Mouse (Mus musculus) midbrain, embryonic 12.5 days (tissue): ENCODE data around the gene 1700069L16Rik. TPM values are rescaled to one million over a fixed set of nuclear protein-coding genes. Genes with fewer than 3 reads are reported as not detected.

Experiments
- ATAC-seq: fragments of 200-750 bp; cut with Nextera tagmentation; 2 replicates; pipeline ENCODE4 v1.8.0; 2017; ENCODE audit warnings: low read depth, moderate TSS enrichment, moderate library complexity; ENCODE audit not compliant: low FRiP score
- H3K27ac ChIP-seq: fragments of 300-500 bp; sonication (generic); replicated peaks from 2 replicates; pipeline ENCODE4 v1.5.1; 2016; ENCODE audit warnings: mild to moderate bottlenecking
- H3K27me3 ChIP-seq: fragments of 300-500 bp; sonication (generic); 2 replicates; pipeline ENCODE4 v1.6.1; 2016; ENCODE audit warnings: mild to moderate bottlenecking
- H3K36me3 ChIP-seq: fragments of 300-500 bp; sonication (generic); 2 replicates; pipeline ENCODE4 v1.6.1; 2016
- H3K4me1 ChIP-seq: fragments of 300-500 bp; sonication (generic); 2 replicates; pipeline ENCODE4 v1.6.1; 2016
- H3K4me2 ChIP-seq: fragments of 300-500 bp; sonication (generic); replicated peaks from 2 replicates; pipeline ENCODE4 v1.6.1; 2016; ENCODE audit warnings: mild to moderate bottlenecking, moderate library complexity
- H3K4me3 ChIP-seq: fragments of 300-500 bp; sonication (generic); 2 replicates; pipeline ENCODE4 v1.5.1; 2016; ENCODE audit warnings: mild to moderate bottlenecking
- H3K9ac ChIP-seq: fragments of 300-500 bp; sonication (generic); replicated peaks from 2 replicates; pipeline ENCODE4 v1.6.1; 2016; ENCODE audit warnings: mild to moderate bottlenecking, moderate library complexity
- H3K9me3 ChIP-seq: fragments of 300-500 bp; sonication (generic); 2 replicates; pipeline ENCODE4 v1.6.1; 2016; ENCODE audit warnings: mild to moderate bottlenecking
- WGBS: fragments of 180-500 bp; shearing (Covaris S2); methylation state at CpG from one replicate; pipeline ENCODE4 v1.1.7; 2016; 5-methylcytosine and 5-hydroxymethylcytosine counted together
- polyA plus RNA-seq: library from polyadenylated mRNA; unstranded; fragments of >200 nt; fragmentation: Nextera tagmentation; extraction: Ambion mirVana; gene quantifications from 2 replicates; pipeline ENCODE4 v1.2.1, GENCODE M21; 2016

Gene 1700069L16Rik
- polyA plus RNA-seq, 1 experiment from 2014 or later = not detected

DNA sequence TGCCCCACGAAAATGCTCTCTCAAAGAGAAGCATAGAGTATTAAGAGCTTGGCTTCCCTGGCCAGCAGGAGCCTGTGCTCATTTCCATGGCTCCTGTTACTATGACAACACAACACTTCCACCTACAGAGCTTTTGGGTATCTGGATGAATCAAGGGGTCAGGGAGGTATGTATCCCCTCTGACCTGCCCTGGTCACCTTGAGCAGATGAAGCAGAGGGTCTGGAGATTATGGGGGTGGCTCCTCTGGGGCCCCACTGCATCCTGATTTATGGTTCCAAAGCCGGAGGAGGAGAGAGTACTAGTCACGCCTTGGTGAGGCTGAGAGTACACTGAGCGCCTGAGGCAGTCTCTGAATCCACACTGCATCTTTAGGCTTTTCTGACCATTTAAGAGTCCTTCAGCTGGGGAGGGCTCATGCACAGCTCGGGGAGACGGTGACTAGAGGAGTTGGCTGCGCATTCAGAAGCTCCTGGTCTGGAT is 6.1 kb upstream of the 1700069L16Rik start:
- Histone ChIP-seq H3K36me3 (no peaks in the 10 kb centered on the region), H3K9me3 (no peaks in the 10 kb centered on the region), H3K27ac (no peak overlapping the region; the same call in 1 of the 2 replicates), H3K4me1 (peaks cover 13% of the 10 kb centered on the region), H3K4me2 (no peak overlapping the region), H3K27me3 (0 out of 2 replicates have a peak, but pooled peaks cover 3% of the 10 kb centered on the region), H3K4me3 (no peak overlapping the region), H3K9ac (no peak overlapping the region)
- ATAC-seq = no peak
- WGBS = 63% methylated on average over 7 of the region's 7 CpGs

DNA sequence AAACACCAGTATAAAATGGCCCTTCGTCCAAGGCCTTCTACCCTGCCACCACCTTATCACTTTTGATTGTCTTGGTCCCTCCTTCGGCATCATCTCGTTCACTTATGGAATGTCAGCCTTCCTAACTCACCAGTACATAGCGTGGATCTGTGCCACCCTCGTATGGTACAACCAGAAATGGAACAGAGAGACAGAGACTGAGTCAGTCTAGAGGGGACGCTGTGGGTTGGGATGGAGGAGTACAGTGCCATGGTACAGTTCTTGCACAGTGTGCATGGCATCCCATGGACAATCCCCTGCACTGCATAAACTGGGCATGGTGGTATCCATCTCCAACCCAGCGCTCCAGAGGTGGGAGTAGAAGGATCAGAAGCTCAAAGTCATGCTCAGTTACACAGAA is 4.1 kb upstream of the 1700069L16Rik start:
- peaks cover 11% of the 10 kb centered on the region for H3K4me1 ChIP-seq
- no peak overlapping the region for H3K27ac ChIP-seq
- no peaks in the 10 kb centered on the region for H3K36me3 ChIP-seq
- H3K9me3 ChIP-seq = no peaks in the 10 kb centered on the region
- no peak overlapping the region for H3K4me3 ChIP-seq
- WGBS = 86% methylated on average over 7 of the region's 7 CpGs
- no peak for ATAC-seq
- no peak overlapping the region for H3K4me2 ChIP-seq
- H3K27me3 ChIP-seq = 0 out of 2 replicates have a peak, but pooled peaks cover 3% of the 10 kb centered on the region
- no peak overlapping the region for H3K9ac ChIP-seq

DNA sequence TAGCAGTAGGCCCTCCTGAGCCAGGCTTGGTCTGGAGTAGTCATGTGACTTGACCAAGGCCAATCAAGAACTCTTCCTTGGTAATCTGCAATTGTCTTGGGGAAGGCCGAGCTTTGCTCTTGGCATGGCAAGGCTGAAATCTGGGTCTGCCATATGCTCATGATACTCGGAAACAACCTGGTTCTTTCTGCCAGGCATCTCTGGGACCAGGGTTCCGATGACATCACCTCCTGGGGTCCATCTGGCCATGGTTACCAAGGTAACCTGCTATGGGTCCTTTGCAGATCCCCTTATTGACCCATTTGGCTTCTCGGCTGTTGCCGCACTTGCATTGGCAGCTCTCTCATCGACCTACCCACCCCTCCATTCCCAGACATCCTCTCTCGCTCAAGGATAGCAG is 3.4 kb upstream of the 1700069L16Rik start:
- ATAC-seq = no peak
- Histone ChIP-seq H3K4me1 (peaks cover 15% of the 10 kb centered on the region), H3K9me3 (no peaks in the 10 kb centered on the region), H3K27ac (no peak overlapping the region), H3K36me3 (no peaks in the 10 kb centered on the region), H3K4me2 (no peak overlapping the region), H3K9ac (no peak overlapping the region), H3K4me3 (no peak overlapping the region), H3K27me3 (peaks cover 3% of the 10 kb centered on the region; the same call in 1 of the 2 replicates)
- 88% methylated on average over 7 of the region's 7 CpGs for WGBS

DNA sequence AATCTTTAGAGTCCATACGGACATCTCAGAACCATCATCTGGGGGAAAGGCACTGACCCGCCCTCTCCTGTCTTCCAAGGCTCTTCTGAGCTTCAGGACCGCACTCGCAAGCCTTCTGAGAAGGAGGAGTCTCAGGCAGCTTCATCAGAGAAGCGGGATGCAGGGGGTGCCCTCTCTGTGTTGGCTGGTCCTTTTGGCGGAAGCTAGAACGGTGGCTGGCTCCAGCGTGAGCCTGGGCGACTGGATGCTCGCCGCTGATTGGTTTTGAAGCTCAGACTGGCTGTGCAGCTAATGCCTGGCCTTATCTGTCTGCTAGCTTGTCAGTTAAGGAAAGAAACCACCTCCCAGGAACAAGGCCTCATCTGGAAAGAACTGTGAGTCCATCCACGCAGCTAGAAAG is 2.7 kb upstream of the 1700069L16Rik start:
- Histone ChIP-seq H3K4me3 (no peak overlapping the region), H3K36me3 (no peaks in the 10 kb centered on the region), H3K9ac (no peak overlapping the region), H3K4me2 (no peak overlapping the region), H3K27me3 (peaks cover 3% of the 10 kb centered on the region; the same call in 1 of the 2 replicates), H3K27ac (no peak overlapping the region), H3K9me3 (no peaks in the 10 kb centered on the region), H3K4me1 (peaks cover 15% of the 10 kb centered on the region)
- no peak for ATAC-seq
- 74% methylated on average over 12 of the region's 12 CpGs for WGBS

DNA sequence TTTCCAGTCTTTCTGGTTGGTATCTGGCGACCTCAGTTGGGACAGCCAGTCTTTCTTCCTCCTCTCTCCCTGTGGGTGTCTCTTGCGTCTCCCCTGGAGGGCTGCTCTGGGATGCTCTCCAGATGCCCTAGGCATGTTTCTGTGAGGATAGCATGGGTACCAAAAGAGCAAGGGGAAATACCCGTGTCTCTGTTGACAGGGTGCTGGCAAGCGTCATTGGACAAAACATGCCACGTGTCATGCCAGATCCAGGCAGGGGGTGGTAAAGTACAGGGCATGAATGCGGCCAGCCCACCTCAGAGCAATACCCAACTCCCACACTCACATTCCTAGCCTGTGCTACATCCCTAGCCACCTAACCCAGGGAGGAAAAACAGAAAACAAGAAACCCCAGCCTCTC is 2.0 kb upstream of the 1700069L16Rik start:
- no peak for ATAC-seq
- 80% methylated on average over 6 of the region's 6 CpGs for WGBS

DNA sequence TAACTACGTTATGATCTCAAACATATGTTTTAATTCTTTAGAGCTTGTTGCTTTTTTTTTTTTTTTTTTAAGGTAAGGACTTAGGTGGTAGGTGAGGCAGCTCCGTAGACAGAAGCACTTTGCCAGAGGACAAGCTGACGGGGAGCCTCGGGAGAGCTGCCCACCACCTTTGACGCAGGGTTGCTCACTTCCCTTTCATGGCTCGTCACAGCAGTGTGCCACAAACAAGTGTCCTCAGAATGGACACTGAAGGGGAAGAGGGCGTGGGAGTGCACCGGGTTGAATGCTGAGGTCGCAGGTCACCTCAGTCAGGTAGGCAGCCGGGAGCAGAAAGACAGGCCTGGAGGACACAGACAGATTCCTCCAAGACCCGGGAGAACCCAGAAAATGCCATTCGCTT is 845 bp upstream of the 1700069L16Rik start:
- H3K27ac ChIP-seq = no peak overlapping the region
- no peaks in the 10 kb centered on the region for H3K9me3 ChIP-seq
- H3K36me3 ChIP-seq = no peaks in the 10 kb centered on the region
- no peak overlapping the region for H3K4me3 ChIP-seq
- 68% methylated on average over 12 of the region's 12 CpGs for WGBS
- no peak for ATAC-seq
- no peak overlapping the region for H3K9ac ChIP-seq
- peaks cover 3% of the 10 kb centered on the region; the same call in 1 of the 2 replicates for H3K27me3 ChIP-seq
- H3K4me1 ChIP-seq = peaks cover 9% of the 10 kb centered on the region
- no peak overlapping the region for H3K4me2 ChIP-seq

More for the DNA sequence above, 2.0 kb upstream of the 1700069L16Rik start:
- H3K4me2 ChIP-seq = no peak overlapping the region
- H3K36me3 ChIP-seq = no peaks in the 10 kb centered on the region
- peaks cover 15% of the 10 kb centered on the region for H3K4me1 ChIP-seq
- H3K9me3 ChIP-seq = no peaks in the 10 kb centered on the region
- H3K27ac ChIP-seq = no peak overlapping the region
- no peak overlapping the region for H3K4me3 ChIP-seq
- H3K27me3 ChIP-seq = peaks cover 3% of the 10 kb centered on the region; the same call in 1 of the 2 replicates
- H3K9ac ChIP-seq = no peak overlapping the region

DNA sequence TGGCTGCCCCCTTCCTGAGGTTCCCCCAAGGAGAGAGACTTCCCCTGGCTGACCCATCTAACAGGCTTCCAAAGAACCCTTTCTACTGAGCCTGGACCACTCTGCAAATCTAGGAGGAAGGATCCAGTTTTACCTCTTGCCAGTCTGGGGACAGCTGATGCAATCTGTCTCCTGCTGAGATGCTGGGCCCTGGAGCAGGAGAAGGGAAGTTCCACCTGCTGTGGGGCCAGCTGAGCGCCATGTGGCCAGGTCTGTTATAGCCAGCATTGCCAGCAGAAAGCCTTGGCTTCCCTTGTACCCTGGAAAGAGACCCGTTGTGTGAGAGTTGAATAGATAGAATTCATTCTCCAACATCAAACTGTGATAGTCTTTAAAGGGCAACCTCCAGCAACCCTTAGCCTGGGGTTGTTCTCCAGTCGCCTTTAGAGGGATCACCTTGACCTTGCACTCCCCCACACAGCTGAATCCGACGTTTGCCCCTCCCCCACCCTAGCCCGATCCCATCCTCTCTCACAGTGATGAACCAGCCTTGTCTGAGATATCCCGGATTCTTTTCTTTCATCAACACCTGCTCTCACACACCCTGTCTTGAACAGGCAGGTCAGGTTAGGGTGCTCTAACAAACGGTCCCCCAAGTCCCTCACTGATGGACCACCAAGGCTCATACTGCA is 870 bp downstream of the 1700069L16Rik start:
- ATAC-seq = no peak
- Histone ChIP-seq H3K4me3 (no peak overlapping the region), H3K4me2 (no peak overlapping the region), H3K36me3 (no peaks in the 10 kb centered on the region), H3K4me1 (peaks cover 10% of the 10 kb centered on the region; the same call in 1 of the 2 replicates), H3K9ac (no peak overlapping the region), H3K9me3 (no peaks in the 10 kb centered on the region), H3K27ac (no peak overlapping the region), H3K27me3 (peaks cover under 1% of the 10 kb centered on the region; the same call in 1 of the 2 replicates)
- WGBS = 35% methylated on average over 8 of the region's 8 CpGs

DNA sequence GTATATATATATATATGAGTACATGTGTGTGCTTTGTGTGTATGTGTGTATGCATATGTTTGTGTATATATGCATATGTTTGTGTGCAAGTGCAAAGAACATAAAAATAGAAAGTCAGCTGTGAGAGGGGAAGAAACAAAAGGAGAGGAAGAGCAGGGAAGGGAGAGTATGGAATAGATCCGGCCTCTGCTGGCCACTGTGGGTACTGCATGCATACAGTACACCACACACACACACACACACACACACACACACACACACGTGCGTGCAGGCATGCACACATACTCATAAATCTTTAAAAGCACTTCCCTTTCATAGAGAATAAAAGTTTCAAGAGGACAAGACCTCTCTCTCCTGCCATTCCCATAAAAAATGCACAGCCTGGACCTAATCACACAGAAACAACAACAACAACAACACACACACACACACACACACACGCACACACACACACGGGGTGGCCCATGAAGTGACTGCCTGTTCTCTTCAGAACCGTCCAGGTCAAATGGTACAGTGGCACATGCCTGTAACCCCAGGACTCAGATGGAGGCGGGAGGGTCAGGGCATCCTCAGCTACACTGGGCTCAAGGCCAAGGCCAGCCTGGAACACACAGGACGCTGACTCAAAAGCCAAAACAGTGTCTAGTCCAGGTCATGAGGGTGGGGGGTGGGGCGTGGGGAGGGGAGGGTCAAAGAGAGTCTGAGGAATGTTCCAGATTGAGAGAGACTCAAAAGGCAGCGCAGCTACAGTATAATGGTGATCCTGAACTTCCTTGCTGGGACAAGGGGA is 2.2 kb downstream of the 1700069L16Rik start:
- Histone ChIP-seq H3K27ac (no peak overlapping the region), H3K4me3 (no peak overlapping the region), H3K27me3 (peaks cover 4% of the 10 kb centered on the region; the same call in 1 of the 2 replicates), H3K9ac (no peak overlapping the region), H3K4me2 (no peak overlapping the region), H3K4me1 (peaks cover 12% of the 10 kb centered on the region), H3K9me3 (no peaks in the 10 kb centered on the region), H3K36me3 (no peaks in the 10 kb centered on the region)
- no peak for ATAC-seq
- WGBS = 91% methylated on average over 10 of the region's 10 CpGs

DNA sequence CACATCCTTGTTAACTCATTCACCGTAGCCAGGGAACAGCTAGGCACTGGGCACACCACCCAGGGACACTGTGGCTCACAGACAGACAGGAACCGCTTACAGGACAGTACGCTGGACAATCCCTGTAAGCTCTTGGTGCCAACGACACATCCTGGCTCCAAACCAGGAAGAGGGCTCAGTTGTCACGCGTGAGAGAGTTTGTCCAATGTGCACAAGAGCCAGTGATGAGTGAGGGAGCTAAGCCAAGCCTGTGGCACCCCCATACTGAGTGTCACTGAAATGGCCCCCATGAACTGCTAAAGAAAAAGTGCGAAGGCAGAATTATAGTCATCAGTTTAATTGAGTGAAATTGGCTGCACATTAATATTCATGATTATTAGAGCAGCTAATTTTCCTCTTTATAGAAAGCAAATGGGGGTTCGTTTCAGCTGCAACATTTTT is 5.3 kb downstream of the 1700069L16Rik start:
- Histone ChIP-seq H3K27ac (0 out of 2 replicates have a peak overlapping the region, but pooled peaks have one; percentile 12), H3K4me1 (peaks cover 31% of the 10 kb centered on the region), H3K9ac (no peak overlapping the region), H3K36me3 (no peaks in the 10 kb centered on the region), H3K4me3 (no peak overlapping the region), H3K4me2 (no peak overlapping the region), H3K9me3 (no peaks in the 10 kb centered on the region), H3K27me3 (peaks cover 4% of the 10 kb centered on the region; the same call in 1 of the 2 replicates)
- no peak for ATAC-seq
- 85% methylated on average over 8 of the region's 8 CpGs for WGBS

DNA sequence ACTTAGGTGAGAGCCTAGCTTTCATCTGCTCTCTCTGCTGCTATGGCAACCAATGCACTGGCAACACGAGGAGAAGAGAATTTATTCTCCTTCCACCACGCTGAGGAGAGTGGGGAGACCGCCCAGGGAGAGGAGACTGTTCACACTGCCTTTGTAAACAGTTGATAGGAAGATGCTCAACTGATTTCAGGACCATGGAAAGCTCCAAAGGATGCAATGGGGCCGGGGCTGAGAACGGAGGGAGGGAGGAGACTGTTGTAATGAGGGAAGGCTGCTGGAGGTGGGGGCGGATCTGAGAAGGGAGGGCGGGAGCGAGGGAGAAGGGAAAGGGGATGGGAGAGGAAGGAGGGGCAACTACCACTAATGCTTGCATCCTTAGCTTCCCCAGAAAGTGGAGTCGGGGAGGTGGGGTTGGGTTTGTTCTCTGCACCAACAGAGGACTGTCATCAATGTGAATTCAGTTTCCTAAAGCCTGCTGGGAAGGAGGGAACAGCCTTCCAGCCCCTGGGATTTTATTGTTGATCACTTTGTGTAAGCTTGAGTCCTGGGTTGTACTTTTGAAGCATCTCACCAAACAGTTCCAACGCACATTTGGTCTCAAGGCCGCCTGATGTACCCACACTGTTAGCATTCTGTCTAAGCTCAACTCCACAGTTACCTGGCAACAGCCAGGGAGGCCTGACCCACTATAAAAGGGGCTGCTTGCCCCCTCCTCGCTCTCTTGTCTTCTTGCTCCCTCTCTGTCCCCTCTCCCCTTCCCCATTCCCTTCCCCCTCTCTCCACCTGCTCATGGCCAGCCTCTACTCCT is 7.8 kb downstream of the 1700069L16Rik start:
- H3K4me2 ChIP-seq = peak overlapping the region; percentile 29
- 4% methylated on average over 11 of the region's 12 CpGs for WGBS
- peak; percentile 66 for ATAC-seq

DNA sequence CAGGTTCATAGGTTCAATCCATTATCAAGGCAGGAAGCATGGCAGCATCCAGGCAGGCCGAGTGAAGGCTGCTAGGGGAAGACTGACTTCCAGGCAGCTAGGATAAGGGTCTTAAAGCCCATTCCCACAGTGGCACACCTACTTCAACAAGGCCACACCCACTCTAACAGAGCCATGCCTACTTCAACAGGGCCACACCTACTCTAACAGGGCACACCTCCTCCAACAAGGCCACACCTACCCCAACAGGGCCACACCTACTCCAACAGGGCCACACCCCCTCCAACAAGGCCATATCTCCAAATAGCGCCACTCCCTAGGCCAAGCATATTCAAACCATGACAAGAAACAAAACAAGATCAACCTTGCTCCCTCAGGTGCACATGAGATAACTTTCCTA is 11.7 kb downstream of the 1700069L16Rik start:
- Histone ChIP-seq H3K36me3 (no peaks in the 10 kb centered on the region), H3K27me3 (no peaks in the 10 kb centered on the region), H3K4me1 (peaks cover 20% of the 10 kb centered on the region), H3K4me2 (no peak overlapping the region), H3K9me3 (no peaks in the 10 kb centered on the region), H3K9ac (no peak overlapping the region), H3K27ac (no peak overlapping the region), H3K4me3 (no peak overlapping the region)
- ATAC-seq = no peak
- whole genome bisulfite sequencing = 80% methylated on average over 2 of the region's 2 CpGs

More for the DNA sequence above, 7.8 kb downstream of the 1700069L16Rik start:
- Histone ChIP-seq H3K36me3 (no peaks in the 10 kb centered on the region), H3K27ac (peak overlapping the region; percentile 80), H3K27me3 (peaks cover 4% of the 10 kb centered on the region; the same call in 1 of the 2 replicates), H3K4me1 (peaks cover 25% of the 10 kb centered on the region), H3K9ac (no peak overlapping the region), H3K4me3 (no peak overlapping the region), H3K9me3 (no peaks in the 10 kb centered on the region)
